Mouse (Mus musculus) lung, adult 2 months (tissue): ENCODE measurements around the gene Slc25a13. TPM values are rescaled to one million over a fixed set of nuclear protein-coding genes. Genes with fewer than 3 reads are reported as not detected.

Experiments
- DNase-seq: peaks from one replicate; pipeline ENCODE4 v3.0.0; 2022
- H3K4me1 ChIP-seq: fragments of 200-500 bp; 2 replicates; pipeline ENCODE4 v1.6.1; 2011; ENCODE audit warnings: low read length; ENCODE audit not compliant: control insufficient read depth, insufficient read depth
- H3K4me3 ChIP-seq: fragments of 200-500 bp; replicated peaks from 2 replicates; pipeline ENCODE3; 2011; ENCODE audit warnings: low read depth, mild to moderate bottlenecking, control low read depth, low read length; ENCODE audit errors: extremely low read depth
- CTCF ChIP-seq: fragments of 200-500 bp; IDR thresholded peaks from 2 replicates; pipeline ENCODE4 v1.5.1; 2011; ENCODE audit warnings: mild to moderate bottlenecking, low read length, control low read depth; ENCODE audit not compliant: insufficient read depth
- POLR2A ChIP-seq: fragments of 200-500 bp; IDR thresholded peaks from 2 replicates; pipeline ENCODE4 v1.6.1; 2011; ENCODE audit warnings: low read depth, mild to moderate bottlenecking, control low read depth, low read length, borderline replicate concordance; ENCODE audit errors: extremely low read depth
- WGBS: fragments of 180-500 bp; shearing (Covaris S2); methylation state at CpG from one replicate; pipeline ENCODE4 v1.1.7; 2018; 5-methylcytosine and 5-hydroxymethylcytosine counted together
- polyA plus RNA-seq: library from polyadenylated mRNA; depleted of rRNA; stranded (reverse); fragments of >200 nt; gene quantifications from 2 replicates; pipeline ENCODE4 v1.2.3, GENCODE M21; 2012

Slc25a13 gene
- polyA plus RNA-seq, 1 experiment, result 2.7 TPM

- Histone ChIP-seq H3K4me3 (no peak overlapping the region), H3K4me1 (no peaks in the 10 kb centered on the region)
- no peak for DNase-seq
- WGBS, result 69% methylated on average over 7 of the region's 7 CpGs
- TF ChIP-seq CTCF (no peak), POLR2A (no peak)
These were observed 145.9 kb downstream of the Slc25a13 start for GRCm38 (mm10) chr6:6071038-6071437.

GRCm38 (mm10) chr6:6070015-6070414, 147.0 kb downstream of the Slc25a13 start:
- WGBS, result 38% methylated on average over 3 of the region's 3 CpGs
- H3K4me1 ChIP-seq, result no peaks in the 10 kb centered on the region
- H3K4me3 ChIP-seq, result no peak overlapping the region
- TF ChIP-seq POLR2A (no peak), CTCF (no peak)
- no peak for DNase-seq

GRCm38 (mm10) chr6:6067201-6067600, 149.8 kb downstream of the Slc25a13 start:
- DNase-seq, result no peak
- WGBS, result 88% methylated on average over 6 of the region's 6 CpGs
- TF ChIP-seq CTCF (no peak), POLR2A (no peak)

GRCm38 (mm10) chr6:6058548-6058947, 158.4 kb downstream of the Slc25a13 start:
- H3K4me1 ChIP-seq, result no peaks in the 10 kb centered on the region
- no peak overlapping the region for H3K4me3 ChIP-seq
- no peak for TF ChIP-seq CTCF
- TF ChIP-seq POLR2A, result no peak
- no peak for DNase-seq
- WGBS, result 78% methylated on average over 3 of the region's 3 CpGs

More at GRCm38 (mm10) chr6:6067201-6067600, 149.8 kb downstream of the Slc25a13 start:
- Histone ChIP-seq H3K4me3 (no peak overlapping the region), H3K4me1 (no peaks in the 10 kb centered on the region)

- no peak for DNase-seq
- 83% methylated on average over 3 of the region's 3 CpGs for WGBS
- H3K4me3 ChIP-seq, result no peak overlapping the region
- TF ChIP-seq CTCF, result no peak
- no peak for TF ChIP-seq POLR2A
- no peaks in the 10 kb centered on the region for H3K4me1 ChIP-seq
These were observed 163.0 kb downstream of the Slc25a13 start for GRCm38 (mm10) chr6:6053946-6054345.

- no peak for TF ChIP-seq POLR2A
- no peak for TF ChIP-seq CTCF
- 59% methylated on average over 11 of the region's 11 CpGs for WGBS
- H3K4me1 ChIP-seq, result no peaks in the 10 kb centered on the region
- DNase-seq, result no peak
- no peak overlapping the region for H3K4me3 ChIP-seq
These were observed 164.3 kb downstream of the Slc25a13 start for GRCm38 (mm10) chr6:6052696-6053095.

- TF ChIP-seq POLR2A (no peak), CTCF (no peak)
- DNase-seq, result no peak
- 49% methylated on average over 12 of the region's 12 CpGs for WGBS
- Histone ChIP-seq H3K4me1 (no peaks in the 10 kb centered on the region), H3K4me3 (no peak overlapping the region)
These were observed 170.1 kb downstream of the Slc25a13 start for GRCm38 (mm10) chr6:6046729-6047424.

GRCm38 (mm10) chr6:6038773-6039550, 178.0 kb downstream of the Slc25a13 start:
- DNase-seq, result no peak
- TF ChIP-seq CTCF, result no peak
- TF ChIP-seq POLR2A, result no peak
- Histone ChIP-seq H3K4me1 (no peaks in the 10 kb centered on the region), H3K4me3 (no peak overlapping the region)
- 76% methylated on average over 18 of the region's 18 CpGs for WGBS

- WGBS, result 89% methylated on average over 6 of the region's 6 CpGs
- no peak for DNase-seq
- no peak overlapping the region for H3K4me3 ChIP-seq
- TF ChIP-seq CTCF (no peak), POLR2A (no peak)
- H3K4me1 ChIP-seq, result no peaks in the 10 kb centered on the region
These were observed 189.3 kb downstream of the Slc25a13 start for GRCm38 (mm10) chr6:6027664-6028063.

- Histone ChIP-seq H3K4me3 (no peak overlapping the region), H3K4me1 (no peaks in the 10 kb centered on the region)
- WGBS, result 65% methylated on average over 6 of the region's 6 CpGs
- TF ChIP-seq POLR2A (no peak), CTCF (no peak)
- no peak for DNase-seq
These were observed 193.0 kb downstream of the Slc25a13 start for GRCm38 (mm10) chr6:6023976-6024375.
